Mouse (Mus musculus) megakaryocyte, adult 5-6 weeks (primary cell): Measurements from ENCODE around the gene Zscan4c. TPM values are rescaled to one million over a fixed set of nuclear protein-coding genes. Genes with fewer than 3 reads are reported as not detected.
"Not testable (repeated sequence)": the region's sequence is repeated elsewhere in the genome, so short reads cannot be mapped to it uniquely, and the experiment has no call there.

Experiments
- ATAC-seq: 2 replicates; pipeline ENCODE4 v1.8.0; 2016; ENCODE audit warnings: mild to moderate bottlenecking, inconsistent platforms; ENCODE audit not compliant: poor library complexity, severe bottlenecking
- total RNA-seq, 2 experiments: library from RNA; stranded (forward) in 1 of 2; stranded (reverse) in 1 of 2; fragments of 153-499, 151-499 nt in 1 of 2; fragments of 221-1000, 200-1000 nt in 1 of 2; gene quantifications; 2 replicates each; pipeline versions ENCODE4 v1.2.3 to v1.2.4; 2015 to 2017

Zscan4c gene
- total RNA-seq (2015) (not detected in 2 replicates), total RNA-seq (2017) (not detected in 2 replicates)

GRCm38 (mm10) chr7:11005445-11005844, at the start of gene Zscan4c:
Zscan4c (plus strand) TSS chr7:11005745.
- not testable (repeated sequence) for ATAC-seq

Other genes with a start within 250 kb of the Zscan4c start
- gene Zscan4b, start 100.7 kb upstream of the Zscan4c start, total RNA-seq (2015), result not detected in 2 replicates
- not detected in 2 replicates for gene Zscan4b, start 100.7 kb upstream of the Zscan4c start, total RNA-seq (2017)
- gene Zscan4-ps1, start 63.9 kb downstream of the Zscan4c start, total RNA-seq (2015), result not detected in 2 replicates
- not detected in 2 replicates for gene Zscan4-ps1, start 63.9 kb downstream of the Zscan4c start, total RNA-seq (2017)
- gene Zscan4d, start 160.4 kb downstream of the Zscan4c start, total RNA-seq (2015), result not detected in 2 replicates
- gene Zscan4d, start 160.4 kb downstream of the Zscan4c start, total RNA-seq (2017), result not detected in 2 replicates